Mouse (Mus musculus) limb, embryonic 13.5 days (tissue): ENCODE measurements around the gene E130114P18Rik. TPM values are rescaled to one million over a fixed set of nuclear protein-coding genes. Genes with fewer than 3 reads are reported as not detected.

Experiments
- ATAC-seq: fragments of 200-750 bp; cut with Nextera tagmentation; 2 replicates; pipeline ENCODE4 v1.8.0; 2017; ENCODE audit warnings: low read depth, moderate number of reproducible peaks, moderate TSS enrichment; ENCODE audit not compliant: low FRiP score
- H3K27ac ChIP-seq: fragments of 300-500 bp; sonication (generic); 2 replicates; pipeline ENCODE4 v1.5.1; 2015; ENCODE audit warnings: inconsistent platforms, mild to moderate bottlenecking, moderate library complexity
- H3K27me3 ChIP-seq: fragments of 300-500 bp; sonication (generic); 2 replicates; pipeline ENCODE4 v1.6.1; 2015; ENCODE audit warnings: mild to moderate bottlenecking, inconsistent platforms
- H3K36me3 ChIP-seq: fragments of 300-500 bp; sonication (generic); 2 replicates; pipeline ENCODE4 v1.6.1; 2015; ENCODE audit warnings: inconsistent platforms, mild to moderate bottlenecking, moderate library complexity
- H3K4me1 ChIP-seq: fragments of 300-500 bp; sonication (generic); 2 replicates; pipeline ENCODE4 v1.6.1; 2015; ENCODE audit warnings: inconsistent platforms
- H3K4me2 ChIP-seq: fragments of 300-500 bp; sonication (generic); replicated peaks from 2 replicates; pipeline ENCODE4 v1.6.1; 2015; ENCODE audit warnings: inconsistent platforms, mild to moderate bottlenecking, moderate library complexity
- H3K4me3 ChIP-seq: fragments of 300-500 bp; sonication (generic); 2 replicates; pipeline ENCODE4 v1.5.1; 2015; ENCODE audit warnings: moderate library complexity, mild to moderate bottlenecking, inconsistent platforms
- H3K9ac ChIP-seq: fragments of 300-500 bp; sonication (generic); 2 replicates; pipeline ENCODE4 v1.6.1; 2015; ENCODE audit warnings: mild to moderate bottlenecking, inconsistent platforms
- H3K9me3 ChIP-seq: fragments of 300-500 bp; sonication (generic); 2 replicates; pipeline ENCODE4 v1.6.1; 2016; ENCODE audit warnings: inconsistent platforms
- WGBS: fragments of 180-500 bp; shearing (Covaris S2); methylation state at CpG from one replicate; pipeline ENCODE4 v1.1.7; 2015; 5-methylcytosine and 5-hydroxymethylcytosine counted together
- polyA plus RNA-seq: library from polyadenylated mRNA; unstranded; fragments of >200 nt; fragmentation: Nextera tagmentation; extraction: Ambion mirVana; gene quantifications from 2 replicates; pipeline ENCODE4 v1.2.1, GENCODE M21; 2015

E130114P18Rik gene
- polyA plus RNA-seq, 1 experiment from 2014 or later, result 3.7 TPM

GRCm38 (mm10) chr4:97816001-97816400 is 38.1 kb upstream of the E130114P18Rik start:
- Histone ChIP-seq H3K4me1 (peaks cover 12% of the 10 kb centered on the region), H3K4me2 (no peak overlapping the region), H3K27ac (no peak overlapping the region), H3K27me3 (no peaks in the 10 kb centered on the region), H3K9ac (no peak overlapping the region), H3K9me3 (no peaks in the 10 kb centered on the region), H3K4me3 (no peak overlapping the region), H3K36me3 (no peaks in the 10 kb centered on the region)
- ATAC-seq, result no peak

GRCm38 (mm10) chr4:97814515-97814914 is 36.6 kb upstream of the E130114P18Rik start:
- Histone ChIP-seq H3K9ac (no peak overlapping the region), H3K4me1 (peaks cover 21% of the 10 kb centered on the region), H3K4me3 (no peak overlapping the region), H3K27me3 (no peaks in the 10 kb centered on the region), H3K9me3 (no peaks in the 10 kb centered on the region), H3K36me3 (peaks cover 4% of the 10 kb centered on the region; the same call in 1 of the 2 replicates), H3K4me2 (no peak overlapping the region), H3K27ac (no peak overlapping the region)
- ATAC-seq, result no peak
- WGBS, result 91% methylated on average over 7 of the region's 7 CpGs

GRCm38 (mm10) chr4:97813996-97814395 is 36.1 kb upstream of the E130114P18Rik start:
- H3K27ac ChIP-seq, result no peak overlapping the region
- H3K4me3 ChIP-seq, result no peak overlapping the region
- 83% methylated on average over 4 of the region's 4 CpGs for WGBS
- H3K4me2 ChIP-seq, result no peak overlapping the region
- no peaks in the 10 kb centered on the region for H3K27me3 ChIP-seq
- H3K36me3 ChIP-seq, result peaks cover 8% of the 10 kb centered on the region
- H3K9ac ChIP-seq, result no peak overlapping the region
- ATAC-seq, result no peak
- peaks cover 22% of the 10 kb centered on the region for H3K4me1 ChIP-seq
- H3K9me3 ChIP-seq, result no peaks in the 10 kb centered on the region

- H3K36me3 ChIP-seq, result peaks cover 8% of the 10 kb centered on the region
- 84% methylated on average over 5 of the region's 5 CpGs for WGBS
- peaks cover 25% of the 10 kb centered on the region for H3K4me1 ChIP-seq
- no peaks in the 10 kb centered on the region for H3K9me3 ChIP-seq
- H3K4me3 ChIP-seq, result no peak overlapping the region
- H3K4me2 ChIP-seq, result no peak overlapping the region
- no peak for ATAC-seq
- no peak overlapping the region for H3K27ac ChIP-seq
- H3K9ac ChIP-seq, result no peak overlapping the region
- H3K27me3 ChIP-seq, result no peaks in the 10 kb centered on the region
Measured at GRCm38 (mm10) chr4:97813035-97813434, 35.2 kb upstream of the E130114P18Rik start.

GRCm38 (mm10) chr4:97810348-97810939 is 32.6 kb upstream of the E130114P18Rik start:
- Histone ChIP-seq H3K9me3 (no peaks in the 10 kb centered on the region), H3K9ac (no peak overlapping the region), H3K27me3 (no peaks in the 10 kb centered on the region), H3K4me2 (no peak overlapping the region), H3K27ac (no peak overlapping the region), H3K4me3 (no peak overlapping the region), H3K36me3 (peaks cover 13% of the 10 kb centered on the region), H3K4me1 (peaks cover 25% of the 10 kb centered on the region)
- no peak for ATAC-seq
- WGBS, result 86% methylated on average over 7 of the region's 7 CpGs

- Histone ChIP-seq H3K4me2 (no peak overlapping the region), H3K9ac (no peak overlapping the region), H3K27me3 (no peaks in the 10 kb centered on the region), H3K4me1 (peaks cover 28% of the 10 kb centered on the region), H3K4me3 (no peak overlapping the region), H3K36me3 (peaks cover 13% of the 10 kb centered on the region), H3K27ac (no peak overlapping the region), H3K9me3 (no peaks in the 10 kb centered on the region)
- ATAC-seq, result no peak
- WGBS, result 60% methylated on average over 4 of the region's 4 CpGs
Measured at GRCm38 (mm10) chr4:97809582-97810295, 31.9 kb upstream of the E130114P18Rik start.

- Histone ChIP-seq H3K27ac (no peak overlapping the region), H3K4me3 (no peak overlapping the region), H3K36me3 (peaks cover 13% of the 10 kb centered on the region), H3K4me1 (peaks cover 28% of the 10 kb centered on the region), H3K27me3 (no peaks in the 10 kb centered on the region), H3K4me2 (no peak overlapping the region), H3K9me3 (no peaks in the 10 kb centered on the region), H3K9ac (no peak overlapping the region)
- 90% methylated on average over 3 of the region's 3 CpGs for WGBS
- ATAC-seq, result no peak
Measured at GRCm38 (mm10) chr4:97808885-97809284, 31.0 kb upstream of the E130114P18Rik start.

- ATAC-seq, result no peak
- no peak overlapping the region for H3K4me2 ChIP-seq
- WGBS, result 94% methylated on average over 2 of the region's 2 CpGs
Measured at GRCm38 (mm10) chr4:97806924-97807323, 29.0 kb upstream of the E130114P18Rik start.

GRCm38 (mm10) chr4:97805896-97806808 is 28.3 kb upstream of the E130114P18Rik start:
- no peak overlapping the region for H3K4me2 ChIP-seq
- peaks cover 7% of the 10 kb centered on the region for H3K9me3 ChIP-seq
- H3K27ac ChIP-seq, result no peak overlapping the region
- H3K27me3 ChIP-seq, result no peaks in the 10 kb centered on the region
- no peak overlapping the region for H3K9ac ChIP-seq
- ATAC-seq, result no peak
- H3K4me3 ChIP-seq, result no peak overlapping the region
- WGBS, result 51% methylated on average over 7 of the region's 7 CpGs
- peaks cover 30% of the 10 kb centered on the region for H3K36me3 ChIP-seq
- H3K4me1 ChIP-seq, result peaks cover 28% of the 10 kb centered on the region

More at GRCm38 (mm10) chr4:97806924-97807323, 29.0 kb upstream of the E130114P18Rik start:
- Histone ChIP-seq H3K9ac (no peak overlapping the region), H3K27me3 (no peaks in the 10 kb centered on the region), H3K9me3 (peaks cover 7% of the 10 kb centered on the region), H3K4me1 (peaks cover 28% of the 10 kb centered on the region), H3K4me3 (no peak overlapping the region), H3K36me3 (peaks cover 24% of the 10 kb centered on the region), H3K27ac (no peak overlapping the region)

GRCm38 (mm10) chr4:97805255-97805654 is 27.4 kb upstream of the E130114P18Rik start:
- no peak for ATAC-seq
- H3K36me3 ChIP-seq, result peaks cover 29% of the 10 kb centered on the region
- WGBS, result 56% methylated on average over 2 of the region's 2 CpGs
- H3K9ac ChIP-seq, result no peak overlapping the region
- no peaks in the 10 kb centered on the region for H3K27me3 ChIP-seq
- H3K4me1 ChIP-seq, result peaks cover 24% of the 10 kb centered on the region
- H3K9me3 ChIP-seq, result peaks cover 7% of the 10 kb centered on the region
- no peak overlapping the region for H3K4me3 ChIP-seq
- H3K4me2 ChIP-seq, result no peak overlapping the region
- no peak overlapping the region for H3K27ac ChIP-seq

GRCm38 (mm10) chr4:97804638-97805037 is 26.8 kb upstream of the E130114P18Rik start:
- Histone ChIP-seq H3K9me3 (peaks cover 7% of the 10 kb centered on the region), H3K4me3 (no peak overlapping the region), H3K4me2 (no peak overlapping the region), H3K4me1 (peaks cover 20% of the 10 kb centered on the region), H3K27me3 (no peaks in the 10 kb centered on the region), H3K36me3 (peaks cover 34% of the 10 kb centered on the region), H3K27ac (no peak overlapping the region), H3K9ac (no peak overlapping the region)
- ATAC-seq, result no peak
- 60% methylated on average over 5 of the region's 5 CpGs for WGBS

- ATAC-seq, result no peak
- peaks cover 7% of the 10 kb centered on the region for H3K9me3 ChIP-seq
- H3K4me1 ChIP-seq, result peaks cover 12% of the 10 kb centered on the region; the same call in 1 of the 2 replicates
- WGBS, result 79% methylated on average over 3 of the region's 3 CpGs
- no peak overlapping the region for H3K27ac ChIP-seq
- no peak overlapping the region for H3K4me2 ChIP-seq
- H3K36me3 ChIP-seq, result peaks cover 30% of the 10 kb centered on the region
- H3K9ac ChIP-seq, result no peak overlapping the region
- no peaks in the 10 kb centered on the region for H3K27me3 ChIP-seq
- H3K4me3 ChIP-seq, result no peak overlapping the region
Measured at GRCm38 (mm10) chr4:97803791-97804190, 25.9 kb upstream of the E130114P18Rik start.
